Mouse (Mus musculus) right cerebral cortex, adult 18-20 months (tissue): ENCODE measurements around the gene Ddx54.

Experiments used
- DNase-seq: peaks from one replicate; pipeline ENCODE4 v3.0.0; 2022; ENCODE audit warnings: mixed read lengths

Gene Ddx54

GRCm38 (mm10) chr5:120647814-120648491 is 35.4 kb downstream of the Ddx54 start:
- peak; percentile 54 for DNase-seq

GRCm38 (mm10) chr5:120648569-120649373 is 36.2 kb downstream of the Ddx54 start, which contains the start of gene Rasal1:
Gene Rasal1, plus strand, starts transcription at chr5:120648812.
- peak; percentile 82 for DNase-seq

GRCm38 (mm10) chr5:120649374-120649933 is 36.9 kb downstream of the Ddx54 start:
- DNase-seq, result no peak

GRCm38 (mm10) chr5:120649938-120650337 is 37.4 kb downstream of the Ddx54 start:
- DNase-seq, result no peak

- DNase-seq, result no peak
Measured at GRCm38 (mm10) chr5:120651230-120651629, 38.7 kb downstream of the Ddx54 start.

GRCm38 (mm10) chr5:120652915-120653701 is 40.6 kb downstream of the Ddx54 start:
- DNase-seq, result peak; percentile 48

GRCm38 (mm10) chr5:120653873-120654272 is 41.3 kb downstream of the Ddx54 start:
- DNase-seq, result no peak

- DNase-seq, result peak; percentile 83
Measured at GRCm38 (mm10) chr5:120656281-120656751, 43.8 kb downstream of the Ddx54 start.

- DNase-seq, result no peak
Measured at GRCm38 (mm10) chr5:120660816-120661215, 48.3 kb downstream of the Ddx54 start.

- no peak for DNase-seq
Measured at GRCm38 (mm10) chr5:120664888-120665287, 52.3 kb downstream of the Ddx54 start.

GRCm38 (mm10) chr5:120668761-120669160 is 56.2 kb downstream of the Ddx54 start:
- DNase-seq, result no peak

- DNase-seq, result no peak
Measured at GRCm38 (mm10) chr5:120670132-120670531, 57.6 kb downstream of the Ddx54 start.

GRCm38 (mm10) chr5:120671865-120672264 is 59.3 kb downstream of the Ddx54 start:
- DNase-seq, result no peak

- DNase-seq, result peak; percentile 66
Measured at GRCm38 (mm10) chr5:120673626-120674025, 61.1 kb downstream of the Ddx54 start.

- DNase-seq, result no peak
Measured at GRCm38 (mm10) chr5:120674229-120675145, 61.9 kb downstream of the Ddx54 start.

- no peak for DNase-seq
Measured at GRCm38 (mm10) chr5:120677516-120677915, 65.0 kb downstream of the Ddx54 start.
